Mouse (Mus musculus): ENCODE results near the gene Ctss.

Ctss gene

DNA sequence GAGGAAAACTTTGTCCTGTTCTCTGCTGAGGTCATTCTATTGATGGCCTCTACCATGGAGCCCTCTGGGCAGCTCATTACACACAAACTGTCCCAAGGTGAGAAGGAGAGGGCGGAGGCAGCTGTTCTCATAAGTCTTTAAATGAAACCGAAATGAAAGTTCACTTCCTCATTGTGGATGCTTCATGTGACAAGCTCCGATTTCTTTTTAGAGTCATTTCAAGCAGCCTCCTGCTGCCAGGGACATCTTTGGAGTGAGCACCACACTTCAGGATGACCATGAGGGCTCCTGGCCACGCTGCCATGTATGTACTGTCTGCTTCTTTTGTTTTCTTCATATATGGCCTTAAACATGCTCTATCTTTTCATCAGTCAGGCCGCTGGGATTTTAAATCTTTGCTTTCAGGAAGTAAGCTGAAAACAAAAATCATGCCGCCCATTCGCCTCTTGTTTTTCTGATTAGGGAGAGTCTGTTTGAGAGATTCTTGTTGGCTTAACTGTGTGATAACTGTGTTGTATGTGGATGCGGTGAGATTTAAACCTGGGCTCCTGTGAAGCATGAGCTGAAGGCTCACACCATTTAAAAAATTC lies at the start of gene Ctss:
Gene Ctss (plus strand): TSS at position 165 of the 590 bp plus-strand sequence.
- in situ Hi-C loops (cut with MboI), result no loop called here

DNA sequence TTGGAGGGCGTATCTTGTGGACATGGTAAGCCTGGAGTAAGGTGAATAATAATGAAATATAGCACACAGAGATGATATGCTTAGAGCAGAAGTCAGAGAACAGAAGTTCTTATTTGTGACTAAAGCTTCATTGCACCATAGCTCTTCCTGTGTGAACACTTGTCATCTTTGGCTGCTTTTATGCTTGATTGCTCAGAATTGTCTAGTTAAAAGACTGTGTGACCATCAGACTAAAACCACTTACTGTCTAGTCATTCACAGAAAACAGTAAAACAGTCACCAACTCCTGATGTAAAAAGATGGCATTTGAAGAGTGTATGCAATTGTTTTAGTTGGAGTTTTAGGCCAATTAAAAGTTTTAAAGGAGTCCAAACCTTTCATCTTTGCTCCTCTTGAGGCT lies 47.6 kb upstream of the Ctss start:
- in situ Hi-C loops (cut with MboI), result no loop called here

DNA sequence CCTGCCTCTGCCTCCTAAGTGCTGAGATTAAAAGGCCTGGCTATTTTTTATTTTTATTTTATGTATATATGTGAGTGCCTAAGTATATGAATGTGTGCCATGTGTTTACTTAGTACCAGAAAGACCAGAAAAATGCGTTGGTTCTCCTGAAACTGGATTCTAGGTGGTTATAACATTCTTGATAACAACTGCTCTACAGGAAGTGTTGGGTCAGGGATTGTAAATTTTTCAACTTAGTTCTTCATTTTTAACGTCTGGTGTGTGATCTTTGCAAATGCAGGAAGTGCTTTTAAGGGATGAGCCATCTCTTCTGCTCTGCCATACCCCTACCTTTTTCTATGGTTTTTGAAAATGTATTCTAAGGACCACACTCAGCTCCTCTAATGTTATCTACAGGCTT lies 40.2 kb upstream of the Ctss start:
- in situ Hi-C loops (cut with MboI), result no loop called here

DNA sequence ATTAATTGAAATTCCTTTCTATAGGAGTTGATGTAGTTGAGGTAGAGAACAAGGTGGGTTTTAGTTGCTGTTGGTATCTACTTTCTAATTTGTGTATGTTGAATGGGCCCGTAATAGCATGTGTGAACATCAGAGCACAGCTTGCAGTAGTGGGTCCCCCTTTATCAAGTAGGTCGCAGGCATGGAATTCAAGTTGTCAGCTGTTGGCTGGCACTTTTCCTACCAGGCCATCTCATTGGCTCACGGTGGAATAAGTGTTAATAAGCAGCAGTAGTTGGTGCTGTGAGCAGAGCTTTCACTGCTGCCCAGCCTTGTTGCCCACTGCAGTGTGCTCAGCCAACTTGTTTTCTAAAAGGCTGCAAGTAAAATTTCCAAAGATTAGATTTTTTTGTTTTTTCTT lies 37.9 kb upstream of the Ctss start:
- in situ Hi-C loops (cut with MboI), result no loop called here

DNA sequence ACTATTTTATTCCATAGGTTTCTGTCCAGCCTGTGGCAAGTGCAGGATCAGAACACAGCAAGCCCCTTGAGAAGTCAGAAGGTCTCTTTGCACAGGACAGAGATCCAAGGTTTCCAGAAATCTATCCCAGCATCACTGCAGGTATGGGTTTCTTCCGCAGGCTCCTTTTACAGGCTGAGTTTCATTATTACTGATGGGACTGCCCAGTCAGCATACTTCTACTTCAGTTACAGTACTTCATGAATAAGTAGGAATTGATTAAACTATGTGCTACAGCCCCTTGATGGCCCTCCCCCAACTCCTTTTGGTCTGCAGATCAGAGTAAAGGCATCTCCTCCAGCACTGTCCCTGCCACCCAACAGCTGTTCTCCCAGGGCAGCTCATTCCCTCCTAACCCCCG lies 36.3 kb upstream of the Ctss start:
- in situ Hi-C loops (cut with MboI), result no loop called here

DNA sequence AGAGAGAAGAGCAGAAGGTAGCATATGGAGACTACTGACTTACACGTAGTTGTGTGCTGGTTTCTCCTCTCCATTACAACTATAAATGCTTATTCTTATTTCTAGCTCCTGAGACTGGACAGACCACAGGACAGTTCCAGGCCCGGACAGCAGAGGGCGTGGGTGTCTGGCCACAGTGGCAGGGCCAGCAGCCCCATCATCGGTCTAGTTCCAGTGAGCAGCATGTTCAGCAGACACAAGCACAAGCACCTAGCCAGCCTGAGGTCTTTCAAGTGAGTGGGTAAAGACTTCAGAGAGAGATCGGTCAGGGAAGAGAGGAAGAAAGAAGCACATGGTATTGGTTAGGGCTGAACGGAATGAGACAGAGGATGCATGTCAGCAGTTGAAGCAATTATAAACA lies 32.2 kb upstream of the Ctss start:
- in situ Hi-C loops (cut with MboI), result no loop called here

DNA sequence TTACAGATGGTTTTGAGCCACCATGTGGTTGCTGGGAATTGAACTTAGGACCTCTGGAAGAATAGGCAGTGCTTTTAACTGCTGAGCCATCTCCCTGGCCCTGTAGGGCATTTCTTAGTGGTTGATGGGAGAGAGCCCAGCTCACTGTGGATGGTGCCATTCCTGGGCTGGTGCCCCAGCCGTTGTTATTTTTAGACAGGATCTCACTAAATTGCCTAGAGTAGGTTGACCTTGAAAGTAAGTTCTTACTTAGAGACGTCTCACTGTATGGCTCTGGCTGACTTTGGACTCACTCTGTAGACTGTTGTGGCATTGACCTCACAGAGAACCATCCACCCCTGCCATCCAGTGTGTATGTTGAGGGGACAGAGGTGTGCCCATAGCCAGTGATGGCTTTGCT lies 28.4 kb upstream of the Ctss start:
- in situ Hi-C loops (cut with MboI), result no loop called here

DNA sequence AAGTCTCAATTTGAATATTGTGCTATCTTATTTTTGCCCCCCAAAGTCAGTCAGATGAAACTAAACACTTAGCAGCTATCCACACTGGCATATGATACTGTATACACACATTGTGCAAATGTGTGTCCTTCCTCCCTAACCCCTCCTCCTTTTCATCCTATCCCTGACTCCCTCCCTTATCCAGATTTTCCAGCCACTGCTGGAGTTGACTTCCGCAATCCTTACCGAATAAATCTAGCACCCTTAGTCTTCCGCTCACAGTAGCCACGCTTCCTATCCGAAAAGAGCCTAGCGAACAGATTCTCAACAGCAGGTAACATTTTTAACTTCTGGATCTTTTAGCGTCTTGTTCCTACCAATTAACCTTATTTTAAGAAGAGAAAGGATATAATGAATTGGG lies 27.6 kb upstream of the Ctss start, which contains the start of gene Ctsk:
Gene Ctsk (plus strand): TSS at position 233 of the 400 bp plus-strand sequence.
- in situ Hi-C loops (cut with MboI), result no loop called here

DNA sequence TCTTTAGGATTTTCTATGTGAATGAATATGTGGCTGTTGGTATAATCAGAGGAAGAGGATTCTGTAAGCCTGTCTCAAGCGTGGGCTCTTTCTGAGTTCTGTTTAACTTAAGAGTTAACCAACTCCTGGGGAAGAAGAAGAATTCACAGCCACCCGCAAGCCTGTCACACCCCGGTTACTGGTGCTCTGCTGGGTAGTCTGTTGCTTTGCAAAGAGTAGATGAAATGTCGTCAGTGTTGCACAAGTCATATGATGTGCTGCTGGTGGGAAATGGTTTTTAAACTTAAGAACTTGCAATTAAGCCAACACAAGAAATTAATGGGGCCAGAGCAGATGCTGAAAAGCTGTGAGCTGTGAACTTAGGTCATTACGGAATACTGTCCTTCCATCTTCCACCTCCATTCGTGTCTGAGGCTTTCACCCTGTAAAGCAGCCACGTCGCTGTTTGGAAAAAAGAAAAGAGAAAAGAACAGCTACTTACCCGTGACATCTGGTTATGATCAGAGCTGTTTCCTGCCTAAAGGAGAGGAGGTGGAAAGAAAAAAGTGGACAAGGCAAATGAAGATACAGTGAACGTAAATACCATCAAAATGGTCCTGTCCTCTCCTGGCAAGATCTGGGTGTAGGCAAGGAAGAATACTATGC lies 27.0 kb upstream of the Ctss start:
- in situ Hi-C loops (cut with MboI), result no loop called here

DNA sequence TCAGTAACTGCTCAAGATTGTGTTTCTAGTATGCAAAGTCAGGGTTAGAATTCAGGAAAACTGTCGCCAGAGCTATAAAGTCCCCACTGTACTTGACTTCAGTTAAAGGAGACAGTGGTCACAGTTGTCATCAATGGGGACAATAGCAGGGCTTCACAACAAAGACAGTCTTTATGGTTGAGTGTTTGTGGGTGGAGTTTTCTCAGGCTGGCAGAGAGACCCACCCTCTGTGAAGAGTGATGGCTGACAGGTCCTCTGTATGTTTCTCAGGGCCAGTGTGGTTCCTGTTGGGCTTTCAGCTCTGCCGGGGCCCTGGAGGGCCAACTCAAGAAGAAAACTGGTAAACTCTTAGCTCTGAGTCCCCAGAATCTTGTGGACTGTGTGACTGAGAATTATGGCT lies 24.3 kb upstream of the Ctss start:
- in situ Hi-C loops (cut with MboI), result no loop called here

DNA sequence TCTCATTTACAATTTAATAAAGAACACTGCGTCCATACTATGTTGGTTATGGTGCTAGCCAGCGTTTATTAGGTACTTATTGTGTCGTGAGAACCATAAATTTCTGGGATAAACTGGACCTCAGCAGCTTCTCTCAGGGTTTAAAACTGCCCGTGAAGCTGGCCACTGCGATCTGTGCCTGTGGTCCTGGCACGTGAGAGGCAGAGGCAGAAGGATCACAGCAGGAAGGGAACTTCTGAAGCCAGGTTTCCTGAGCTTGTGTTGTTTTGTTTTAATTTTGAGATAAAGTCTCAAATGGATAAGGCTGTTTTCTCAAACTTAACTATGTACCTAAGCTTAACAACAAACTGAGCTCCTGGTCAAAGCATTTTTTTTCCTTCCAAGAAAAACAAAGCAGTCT lies 17.2 kb upstream of the Ctss start:
- in situ Hi-C loops (cut with MboI), result no loop called here

DNA sequence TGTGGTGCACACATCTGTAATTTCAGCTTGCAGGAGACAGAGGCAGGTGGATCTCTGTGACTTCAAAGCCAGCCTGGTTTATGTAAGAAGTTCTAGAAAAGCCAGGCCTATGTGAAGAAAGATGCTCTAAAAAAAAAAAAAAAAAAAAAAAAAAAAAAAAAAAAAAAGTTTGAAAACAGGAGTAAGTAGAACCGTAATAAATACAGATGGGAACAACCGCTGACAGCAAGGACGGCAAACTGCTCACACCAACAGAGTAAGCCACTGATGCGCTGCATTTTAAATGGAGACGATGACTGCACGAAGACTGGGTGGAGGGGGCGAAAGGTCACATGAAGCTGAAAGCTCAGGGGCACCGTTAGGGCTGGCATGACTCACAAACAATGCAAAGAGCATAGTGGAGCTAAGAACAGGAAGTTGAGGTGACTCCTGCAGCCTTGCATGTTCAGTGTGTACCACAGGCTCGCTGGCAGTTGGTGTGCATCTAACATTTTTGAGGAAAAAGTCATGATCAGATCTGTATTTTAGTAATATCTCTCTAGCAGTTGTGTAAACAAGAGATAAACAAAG lies 14.9 kb upstream of the Ctss start:
- in situ Hi-C loops (cut with MboI), result no loop called here

DNA sequence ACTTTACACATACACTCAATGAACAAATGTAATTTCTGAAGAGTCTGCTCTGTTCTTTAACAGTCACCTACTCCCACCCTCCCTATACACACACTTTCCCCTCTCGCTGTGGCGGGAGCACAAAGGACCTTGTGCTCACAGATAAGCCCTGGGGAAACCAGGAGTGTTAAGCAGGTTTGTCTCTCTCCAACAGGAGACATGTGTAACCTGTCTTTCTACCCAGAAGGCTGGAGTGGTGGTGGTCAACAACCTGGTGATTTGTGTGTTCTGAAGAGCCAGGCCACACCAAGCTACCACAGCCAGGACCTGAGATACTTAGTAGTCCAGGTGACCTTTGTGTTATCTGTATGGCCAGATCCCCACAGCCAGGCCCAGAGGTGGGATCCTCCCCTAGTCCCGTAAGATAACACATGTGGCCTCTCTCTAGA lies 10.0 kb upstream of the Ctss start:
- in situ Hi-C loops (cut with MboI), result no loop called here

DNA sequence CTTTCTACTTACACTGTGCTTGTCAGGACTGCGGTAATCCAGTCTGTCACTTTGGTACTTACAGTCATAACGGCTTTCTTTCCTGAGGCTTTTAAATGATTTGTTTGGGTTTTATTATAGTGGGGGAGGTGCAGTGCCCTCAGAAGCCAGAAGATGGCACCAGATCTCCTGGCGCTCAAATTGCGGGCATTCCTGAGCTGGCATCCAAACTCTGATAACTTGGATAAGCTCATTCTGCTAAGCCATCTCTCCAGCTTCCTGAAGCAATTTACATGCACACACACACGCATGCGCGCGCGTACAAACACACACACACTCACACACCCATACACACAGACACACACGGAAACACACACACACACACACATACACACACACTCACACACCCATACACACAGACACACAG lies 9.1 kb upstream of the Ctss start:
- in situ Hi-C loops (cut with MboI), result no loop called here

DNA sequence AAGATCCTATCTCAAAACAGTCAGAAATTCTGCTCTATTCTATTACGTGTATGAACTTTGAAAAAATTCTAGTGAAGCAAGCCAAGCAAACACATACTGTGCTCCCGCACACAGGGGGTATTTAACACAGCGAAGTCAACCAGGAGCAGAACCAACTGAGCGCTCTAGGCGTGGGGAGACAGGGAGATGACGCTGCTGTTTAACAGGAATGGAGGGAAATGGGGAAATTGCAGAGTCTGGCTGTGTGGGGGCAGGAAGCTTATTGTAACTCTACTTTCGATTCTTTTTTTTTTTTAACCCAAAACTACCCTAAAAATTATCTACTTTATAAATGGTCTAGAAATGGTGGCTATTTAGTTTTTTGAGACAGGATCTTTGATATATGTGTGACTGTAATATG lies 7.7 kb upstream of the Ctss start:
- in situ Hi-C loops (cut with MboI), result no loop called here

DNA sequence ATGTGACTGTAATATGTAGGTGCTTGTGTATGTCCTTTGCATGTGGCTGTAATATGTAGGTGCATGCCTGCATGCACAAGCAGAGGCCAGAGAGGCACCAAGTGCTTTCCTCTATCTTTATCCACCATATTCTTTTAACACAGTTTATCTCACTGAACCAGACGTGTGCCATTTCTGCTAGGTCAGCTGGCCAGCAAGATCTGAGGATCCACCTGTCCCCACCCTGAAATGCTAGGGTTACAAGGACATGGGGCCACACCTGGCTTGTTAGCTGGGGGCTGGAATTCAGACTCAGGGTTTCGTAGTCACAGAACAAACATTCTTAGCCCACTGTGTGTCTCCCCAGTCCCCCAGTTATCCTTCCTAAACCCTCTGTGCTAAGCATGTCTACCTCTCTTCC lies 7.3 kb upstream of the Ctss start:
- in situ Hi-C loops (cut with MboI), result no loop called here

DNA sequence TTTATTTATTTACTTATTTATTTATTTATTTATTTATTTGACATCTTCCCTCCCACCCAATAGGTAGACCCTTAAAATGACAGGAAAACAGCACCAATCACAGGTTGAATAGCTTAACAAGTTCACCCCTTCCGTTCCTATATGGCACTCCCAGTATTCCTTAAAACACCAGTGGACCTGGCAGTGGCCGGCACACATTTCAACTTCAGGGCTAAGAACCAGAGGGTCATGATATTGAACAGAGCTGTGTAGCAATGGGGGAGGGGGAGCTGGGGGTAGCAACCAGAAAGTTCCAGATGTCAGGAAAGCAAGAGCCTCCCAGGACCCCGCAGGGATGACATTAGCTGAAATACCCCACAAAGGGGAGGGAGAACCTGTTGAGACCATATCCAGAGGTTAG lies 6.5 kb upstream of the Ctss start:
- in situ Hi-C loops (cut with MboI), result no loop called here

DNA sequence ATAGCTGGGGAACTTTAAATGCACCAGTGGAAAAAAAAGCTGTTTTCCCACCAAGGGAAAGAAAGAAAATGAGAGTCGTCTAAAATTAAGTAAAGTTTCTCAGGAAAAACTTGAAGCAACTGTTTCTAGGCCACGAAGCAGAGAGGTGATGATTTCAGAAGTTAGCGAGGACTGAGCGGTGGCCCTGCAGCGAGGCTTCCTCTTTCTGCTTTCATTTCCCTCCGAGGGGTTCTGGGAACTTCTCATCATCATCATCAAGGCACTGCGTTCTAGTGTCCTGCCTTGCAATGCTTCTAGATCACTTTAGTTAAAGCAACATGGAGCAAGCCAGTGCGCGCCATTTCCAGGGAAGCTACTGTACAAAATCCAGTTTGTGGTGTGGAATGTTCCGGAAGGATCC lies 5.4 kb upstream of the Ctss start:
- in situ Hi-C loops (cut with MboI), result no loop called here

DNA sequence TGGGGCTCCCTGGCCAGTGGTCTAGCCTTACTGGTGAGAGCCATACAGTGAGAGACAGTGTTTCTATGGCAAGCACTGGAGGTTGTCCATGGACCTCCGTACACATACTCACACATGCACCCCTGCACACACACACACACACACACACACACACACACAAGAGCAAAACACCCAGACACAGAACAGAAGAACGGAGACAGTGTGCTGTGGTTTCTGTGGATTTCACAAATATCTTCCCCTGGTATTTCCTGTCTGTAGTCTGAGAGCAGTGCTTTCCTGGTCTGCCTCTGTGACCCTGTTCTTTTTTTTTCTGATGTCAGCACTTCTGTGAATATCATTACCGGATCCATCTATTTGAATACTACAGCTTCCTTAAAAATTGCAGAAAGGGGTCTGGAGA lies 2.9 kb upstream of the Ctss start:
- in situ Hi-C loops (cut with MboI), result no loop called here

DNA sequence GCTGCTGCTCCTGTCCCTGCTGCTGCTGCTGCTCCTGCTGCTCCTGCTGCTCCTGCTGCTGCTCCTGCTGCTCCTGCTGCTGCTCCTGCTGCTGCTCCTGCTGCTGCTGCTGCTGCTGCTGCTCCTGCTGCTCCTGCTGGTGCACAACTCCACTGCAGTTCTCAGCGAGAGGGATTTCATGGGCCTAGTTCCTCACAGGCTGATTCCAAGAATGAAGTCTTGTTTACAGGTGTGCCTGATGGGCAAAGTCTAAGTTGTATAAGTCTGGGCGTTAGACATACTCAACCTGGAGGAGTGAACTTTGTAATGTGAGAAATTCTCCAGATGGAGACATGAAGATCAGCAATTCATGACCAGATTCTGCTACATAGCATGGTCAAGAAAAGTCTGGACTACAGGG lies 1.9 kb upstream of the Ctss start:
- in situ Hi-C loops (cut with MboI), result no loop called here

DNA sequence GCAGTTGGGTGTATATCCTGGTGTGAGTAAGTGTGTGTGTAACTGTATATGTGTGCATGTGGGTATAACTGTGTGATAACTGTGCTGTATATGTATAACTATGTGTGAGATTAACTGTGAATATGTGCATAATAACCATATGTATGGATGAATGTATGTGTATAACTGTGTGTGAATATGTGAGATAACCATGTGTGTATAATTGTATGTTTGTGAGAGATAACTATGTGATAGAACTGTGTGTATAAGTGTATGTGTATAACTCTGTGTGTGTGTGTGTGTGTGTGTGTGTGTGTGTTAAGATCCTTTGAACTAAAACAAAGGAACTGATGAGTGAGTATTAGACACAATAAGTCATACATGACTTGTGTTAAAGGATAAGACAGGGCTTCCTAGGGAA lies 475 bp upstream of the Ctss start:
- in situ Hi-C loops (cut with MboI), result no loop called here

DNA sequence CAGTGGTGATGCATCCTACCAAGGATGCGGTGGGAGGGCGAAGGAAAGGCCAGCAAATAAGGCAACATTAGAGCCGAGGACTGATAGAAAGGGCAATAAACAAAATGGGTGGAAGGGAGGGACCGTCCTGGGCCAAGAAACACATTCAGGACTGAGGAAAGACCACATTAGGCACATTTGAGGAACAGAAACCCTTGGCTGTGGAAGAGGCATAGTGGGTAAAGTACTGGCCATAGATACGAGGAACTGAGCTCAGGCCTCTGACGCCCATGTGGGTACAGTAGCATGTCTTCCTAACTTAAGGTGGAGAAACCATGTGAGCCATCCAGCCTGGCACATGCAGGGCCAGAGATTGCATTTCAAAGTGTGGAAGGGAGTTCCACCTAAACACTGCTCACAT lies 3.2 kb downstream of the Ctss start:
- in situ Hi-C loops (cut with MboI), result no loop called here

DNA sequence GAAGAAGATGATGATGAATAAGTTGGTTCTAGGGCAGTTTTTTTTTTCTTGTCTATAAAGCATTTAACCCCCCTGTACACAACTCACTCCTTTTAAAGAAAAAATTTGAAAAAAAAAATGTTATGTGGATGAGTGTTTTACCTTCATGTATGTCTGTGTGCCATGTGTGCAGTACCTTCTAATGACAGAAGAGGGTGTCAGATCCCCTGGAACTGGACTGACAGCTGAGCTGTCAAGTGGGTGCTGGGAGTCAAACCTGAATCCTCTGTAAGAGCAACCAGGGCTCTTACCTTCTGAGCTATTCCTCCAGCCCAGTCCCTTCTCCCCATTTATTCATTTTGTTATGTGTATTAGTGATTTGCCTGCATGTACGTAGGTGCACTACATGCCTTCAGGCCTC lies 4.4 kb downstream of the Ctss start:
- in situ Hi-C loops (cut with MboI), result no loop called here

DNA sequence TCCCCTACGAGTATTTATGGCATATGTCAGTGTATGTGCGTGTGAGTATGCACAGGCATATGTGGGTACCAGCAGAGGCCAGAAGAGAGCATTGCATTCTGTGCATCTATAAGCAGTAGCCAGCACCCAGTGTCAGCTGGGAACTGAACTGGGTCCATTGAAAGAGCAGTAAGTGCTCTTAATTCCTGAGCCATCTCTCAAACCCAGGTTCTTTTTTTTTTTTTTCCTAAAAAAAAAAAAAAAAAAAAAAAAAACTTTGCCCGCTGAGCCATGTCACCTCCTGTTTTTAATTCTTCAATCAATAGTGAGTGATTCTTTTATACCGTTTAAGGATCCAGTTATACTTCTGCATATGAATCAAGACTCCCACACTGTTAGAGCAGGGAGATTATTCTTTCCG lies 6.8 kb downstream of the Ctss start:
- in situ Hi-C loops (cut with MboI), result no loop called here

All from mature B cell (primary cell).